Mouse (Mus musculus) NIH3T3 (cell line): Measurements from ENCODE around the gene Arhgap28.

Source experiments
- DNase-seq: peaks from one replicate; pipeline ENCODE4 v3.0.0-alpha.2; 2012; ENCODE audit warnings: low read depth

Gene Arhgap28

DNA sequence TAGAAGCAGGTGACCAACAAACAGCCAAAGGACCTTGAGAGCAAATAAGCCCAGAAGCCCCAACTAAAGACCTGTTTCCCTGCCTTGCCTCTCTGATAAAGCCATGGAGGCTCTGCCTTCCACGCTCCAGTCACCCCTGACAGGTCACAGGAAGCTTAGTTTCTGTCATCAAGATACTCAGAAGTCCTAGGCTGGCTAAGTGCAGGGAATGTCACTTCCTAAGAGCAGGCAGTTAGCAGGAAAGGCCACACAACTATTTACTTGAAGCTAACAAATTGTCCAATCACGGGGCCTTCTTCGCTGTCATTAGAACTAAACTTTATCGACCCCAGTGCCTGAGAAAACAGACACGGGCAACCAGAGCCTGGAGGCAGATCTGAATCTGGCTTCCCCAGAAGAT lies 14.2 kb downstream of the Arhgap28 start:
- no peak for DNase-seq

DNA sequence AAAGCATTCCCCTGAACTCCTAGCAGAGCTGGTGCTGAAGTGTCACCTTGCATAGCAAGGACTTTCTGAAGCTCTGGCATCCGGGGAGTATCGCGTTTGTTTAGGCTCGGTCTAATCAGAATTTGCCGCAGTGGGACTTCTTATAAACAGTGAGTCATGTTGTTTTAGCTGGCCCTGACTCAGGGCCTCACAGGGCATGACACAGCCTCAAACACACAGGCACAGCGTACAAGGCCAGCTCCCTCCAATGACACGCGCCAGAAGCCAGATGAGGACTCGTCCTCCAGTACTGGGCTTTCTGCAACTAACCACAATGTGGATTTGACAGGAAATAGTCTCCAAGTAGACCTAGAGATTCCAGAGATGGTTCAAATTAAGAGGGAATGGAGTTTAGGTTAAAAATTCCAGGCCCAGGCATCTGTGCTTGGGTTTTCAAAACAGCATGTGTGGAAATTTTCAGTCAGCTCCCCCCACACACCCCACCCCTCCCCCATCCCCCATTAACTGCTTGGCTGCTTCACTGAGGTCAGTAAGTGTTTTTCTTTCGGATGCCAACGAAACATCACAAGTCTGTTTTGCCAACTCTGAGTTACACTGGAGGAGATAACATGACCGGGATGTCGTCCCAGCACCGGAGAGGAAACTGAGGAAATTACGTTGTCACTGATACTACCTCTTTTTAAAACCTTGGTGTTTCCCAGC lies 14.8 kb downstream of the Arhgap28 start:
- DNase-seq, result peak; percentile 89

- no peak for DNase-seq
Measured at GRCm38 (mm10) chr17:67985532-67985931, 18.4 kb downstream of the Arhgap28 start.

GRCm38 (mm10) chr17:67980573-67980972 lies 23.3 kb downstream of the Arhgap28 start:
- DNase-seq, result peak; percentile 63

DNA sequence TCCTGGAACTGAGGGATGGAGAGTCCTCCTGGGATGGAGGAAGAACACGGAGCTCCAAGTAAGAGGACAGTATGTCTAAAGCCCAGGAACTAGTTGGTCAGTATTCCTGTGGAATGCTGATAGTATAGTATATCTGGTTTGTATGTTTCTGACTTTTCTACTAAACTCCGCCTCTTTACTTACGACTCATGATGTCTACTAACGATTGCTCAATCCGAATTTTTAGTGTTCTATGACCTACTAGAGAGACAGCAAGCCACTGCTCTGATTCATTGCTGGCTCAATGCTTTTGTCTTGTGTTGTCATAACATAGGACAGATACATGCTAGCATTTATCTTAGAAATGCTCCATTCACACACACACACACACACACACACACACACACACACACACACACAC lies 24.7 kb downstream of the Arhgap28 start:
- peak; percentile 78 for DNase-seq

DNA sequence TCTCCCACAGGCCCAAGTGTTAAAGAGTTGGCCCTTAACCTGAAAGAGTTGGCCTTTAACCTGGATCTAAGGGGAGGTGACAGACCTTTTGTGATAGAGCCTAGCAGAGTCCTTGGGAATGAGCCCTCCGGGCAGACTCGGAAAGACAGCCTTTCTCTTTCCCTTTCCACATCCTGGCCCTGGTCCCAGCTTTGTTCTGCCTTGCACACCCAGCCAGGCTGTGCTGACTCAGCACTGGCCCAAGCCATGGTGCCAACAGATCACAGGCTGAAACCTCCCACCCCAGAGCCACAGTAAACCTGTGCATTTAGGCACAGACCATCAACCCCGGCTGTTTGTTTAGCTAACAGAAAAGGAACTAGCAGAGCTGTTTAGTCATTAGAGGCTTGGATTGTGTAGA lies 25.1 kb downstream of the Arhgap28 start:
- DNase-seq, result peak; percentile 97

DNA sequence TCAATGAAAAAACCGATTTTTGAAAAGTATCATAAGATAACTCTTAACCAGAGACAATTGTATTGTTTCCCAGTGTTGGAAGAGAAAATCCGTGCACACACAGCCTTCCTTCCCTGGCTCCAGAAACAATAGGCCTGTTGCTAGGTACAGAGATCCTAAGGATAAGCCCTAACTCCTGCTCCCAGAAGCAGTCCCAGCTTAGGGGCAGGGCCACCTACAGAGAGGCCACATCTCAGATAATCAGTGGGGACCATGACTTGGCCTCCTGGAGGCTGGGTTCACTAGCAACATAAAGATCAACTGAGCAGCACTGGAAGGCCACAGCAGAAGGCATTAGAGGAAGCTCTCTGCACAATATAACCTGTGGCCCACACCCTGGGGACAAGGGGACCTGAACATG lies 27.5 kb downstream of the Arhgap28 start:
- DNase-seq, result no peak

GRCm38 (mm10) chr17:67976027-67976426 lies 27.9 kb downstream of the Arhgap28 start:
- peak; percentile 57 for DNase-seq

DNA sequence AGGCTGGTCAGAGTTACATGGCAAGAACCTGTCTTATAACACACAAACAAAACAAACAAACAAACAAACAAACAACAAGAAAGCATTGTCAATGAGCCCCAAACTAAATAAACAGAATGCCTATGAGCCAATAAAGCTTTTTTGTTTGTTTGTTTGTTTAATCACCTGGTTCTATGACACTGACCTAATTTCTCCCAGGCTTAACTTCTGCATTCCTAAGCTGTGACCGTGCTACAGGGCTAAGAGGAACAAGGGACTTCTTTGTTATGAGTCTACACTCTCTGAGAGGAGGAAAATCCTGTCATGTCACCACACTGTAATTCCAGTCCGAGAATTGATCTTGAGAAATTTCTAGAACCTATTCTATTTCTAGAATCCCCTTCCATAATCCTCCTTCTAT lies 29.2 kb downstream of the Arhgap28 start:
- peak; percentile 41 for DNase-seq

- DNase-seq, result no peak
Measured at GRCm38 (mm10) chr17:67966853-67967540, 36.9 kb downstream of the Arhgap28 start.

GRCm38 (mm10) chr17:67962858-67963257 lies 41.1 kb downstream of the Arhgap28 start:
- DNase-seq, result no peak

DNA sequence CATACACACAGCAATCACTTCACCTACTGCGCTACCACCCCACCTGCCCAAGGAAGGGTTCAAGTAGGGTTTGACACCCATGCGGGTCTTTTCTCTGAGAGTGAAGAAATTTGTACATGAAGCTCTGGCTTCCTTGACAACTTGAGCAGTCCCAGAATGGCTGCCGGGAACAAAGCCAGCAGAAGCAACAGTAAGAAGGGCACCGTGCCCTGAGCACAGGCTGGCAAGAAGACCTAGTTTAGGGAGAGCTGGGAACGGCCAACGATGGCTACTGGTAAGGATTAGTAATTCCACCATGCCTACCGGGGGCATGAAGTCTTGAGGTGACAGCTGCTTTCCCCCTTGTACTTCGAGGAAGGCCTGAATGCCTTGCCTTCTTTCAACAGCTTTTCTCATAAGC lies 41.9 kb downstream of the Arhgap28 start:
- no peak for DNase-seq

DNA sequence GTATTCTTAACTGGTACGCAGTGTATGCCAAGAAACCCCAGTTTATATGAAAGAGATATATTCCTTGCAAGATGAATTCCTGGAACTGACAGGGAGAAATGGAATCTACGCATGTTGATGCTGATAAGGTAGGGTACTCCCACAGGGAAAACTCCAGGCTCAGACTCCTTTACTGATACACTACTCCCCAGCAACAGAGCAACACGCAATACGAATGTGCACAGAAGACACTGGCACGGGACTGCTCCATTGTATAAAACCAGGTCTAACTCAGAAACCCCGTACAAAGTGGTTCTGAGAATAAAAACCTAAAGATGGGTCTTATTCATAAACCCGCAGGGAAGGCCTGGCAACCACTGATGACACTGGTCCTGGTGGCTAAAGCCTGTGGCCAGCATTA lies 45.0 kb downstream of the Arhgap28 start:
- DNase-seq, result no peak

DNA sequence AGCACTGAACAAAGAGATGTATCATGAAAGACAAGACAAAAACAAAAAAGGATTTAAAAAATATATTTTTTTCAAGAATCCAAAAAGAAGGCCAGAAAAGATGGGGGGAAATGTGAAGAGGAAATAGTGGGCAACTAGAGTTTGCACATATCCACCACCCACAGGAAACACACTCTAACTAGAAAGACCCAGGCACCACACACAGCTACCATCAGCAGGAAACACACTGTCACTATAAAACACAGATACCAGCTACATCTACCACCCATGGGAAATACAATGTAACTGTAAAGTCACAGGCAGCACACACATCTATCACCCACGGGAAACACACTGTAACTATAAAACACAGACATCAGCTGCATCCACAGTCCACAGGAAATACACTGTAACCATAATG lies 46.3 kb downstream of the Arhgap28 start:
- DNase-seq, result no peak

DNA sequence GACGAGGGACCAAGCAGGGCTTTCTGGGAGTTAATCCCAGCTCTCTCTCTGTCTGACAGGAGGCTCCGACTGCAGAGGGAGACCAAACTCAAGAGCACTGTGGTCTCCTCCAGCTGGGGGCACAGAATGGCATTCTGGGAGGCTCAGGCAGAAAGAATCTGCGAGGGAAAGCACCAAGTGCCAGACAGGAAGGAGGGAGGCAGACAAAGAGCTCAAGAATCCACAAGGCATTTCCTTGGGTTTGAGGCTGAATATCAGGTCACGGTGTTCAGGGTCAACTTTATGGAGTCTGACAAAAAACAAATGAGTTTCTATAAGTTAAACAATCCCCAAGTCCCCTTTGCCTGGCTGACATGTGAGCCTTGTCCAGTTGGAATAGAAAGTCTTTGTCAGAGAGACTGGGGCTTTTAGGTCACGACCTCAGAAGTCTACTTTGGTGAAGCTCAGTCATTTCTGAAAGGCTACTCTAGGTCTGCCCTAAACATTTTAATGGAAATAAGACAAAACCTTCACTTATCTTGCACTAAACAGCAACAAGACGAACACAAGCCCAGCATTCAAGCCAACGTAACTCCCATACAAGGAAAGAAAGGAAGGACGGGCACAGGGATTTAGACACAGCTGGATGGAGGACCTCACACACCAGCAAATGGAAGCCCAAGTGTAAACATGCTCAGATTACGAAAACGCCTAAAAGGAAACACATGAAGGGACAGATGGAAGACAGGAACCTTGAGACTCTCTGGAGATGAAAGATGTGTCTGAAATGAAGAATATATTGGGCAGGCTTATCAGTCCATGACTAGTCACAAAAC lies 47.8 kb downstream of the Arhgap28 start:
- DNase-seq, result no peak

- DNase-seq, result no peak
Measured at GRCm38 (mm10) chr17:67954961-67955360, 49.0 kb downstream of the Arhgap28 start.

DNA sequence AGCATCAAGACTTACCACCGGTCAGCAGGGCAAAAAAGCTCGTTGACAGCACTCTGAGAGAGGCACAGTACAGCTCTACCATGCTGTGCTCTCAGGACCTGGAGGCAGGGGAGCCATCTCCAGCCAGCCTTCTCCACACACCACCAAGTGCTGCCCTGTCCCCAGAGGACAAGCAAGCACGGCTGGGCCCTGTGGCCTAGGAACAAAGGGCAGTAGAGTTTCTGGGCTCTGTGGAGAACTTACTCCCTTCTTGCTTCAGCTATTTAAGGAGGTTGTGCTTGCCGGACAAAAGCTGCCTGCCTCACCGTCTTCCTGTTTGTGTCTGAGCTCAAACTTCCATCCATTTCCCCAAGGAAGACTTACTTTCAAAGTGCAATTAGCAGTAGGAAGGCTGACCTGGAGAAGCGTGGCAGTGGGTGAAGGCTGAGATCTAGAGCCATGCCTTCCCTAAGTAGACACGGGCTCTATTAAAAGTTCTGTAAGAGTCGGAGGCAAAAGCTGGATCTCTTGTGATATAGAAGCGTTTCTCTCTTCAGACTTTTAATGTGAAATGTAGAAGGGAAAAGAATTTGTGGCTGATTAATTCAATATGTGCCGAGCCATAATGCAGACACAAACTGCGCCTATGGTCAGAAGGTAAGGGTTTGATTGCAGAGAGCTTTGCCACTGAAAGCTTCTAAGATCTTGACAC lies 53.3 kb downstream of the Arhgap28 start:
- DNase-seq, result peak; percentile 83

DNA sequence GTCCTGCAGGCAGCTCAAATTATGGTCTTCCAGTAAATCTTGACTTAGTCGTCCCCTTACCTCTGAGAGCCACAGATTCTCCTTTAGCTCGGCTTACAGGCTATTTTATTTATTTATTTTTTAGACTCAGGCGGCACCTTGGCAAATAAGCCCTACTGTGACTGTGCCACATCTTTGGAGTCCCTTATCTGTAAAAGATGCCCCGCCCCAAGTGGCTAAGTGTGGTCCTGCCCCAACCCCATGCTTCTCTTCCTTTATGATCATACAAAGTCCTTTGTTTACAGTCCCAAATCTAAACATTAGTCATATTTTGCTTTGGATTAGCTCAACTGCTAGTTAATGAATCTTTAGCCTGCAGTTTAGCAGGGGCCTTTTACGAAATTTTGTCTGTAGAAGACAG lies 55.3 kb downstream of the Arhgap28 start:
- no peak for DNase-seq

DNA sequence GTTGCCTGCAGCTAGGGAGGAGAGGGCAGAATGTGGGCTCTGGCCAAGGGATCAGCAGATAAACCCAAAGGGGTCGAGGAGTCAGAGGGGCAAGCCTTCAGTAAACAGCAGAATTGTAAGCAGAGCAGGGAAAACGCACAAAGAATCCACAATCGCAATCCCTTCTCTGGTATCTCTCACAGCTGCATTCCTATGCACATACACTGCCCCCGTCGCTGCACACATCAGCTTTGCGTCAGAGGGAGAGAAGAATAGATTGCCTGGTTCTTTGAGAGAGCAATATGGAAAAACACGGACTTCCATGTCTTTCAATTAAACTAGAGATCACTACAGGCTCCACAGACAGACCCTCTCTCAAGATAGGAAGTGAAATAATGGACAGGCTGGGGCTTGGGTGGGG lies 58.5 kb downstream of the Arhgap28 start:
- DNase-seq, result no peak

DNA sequence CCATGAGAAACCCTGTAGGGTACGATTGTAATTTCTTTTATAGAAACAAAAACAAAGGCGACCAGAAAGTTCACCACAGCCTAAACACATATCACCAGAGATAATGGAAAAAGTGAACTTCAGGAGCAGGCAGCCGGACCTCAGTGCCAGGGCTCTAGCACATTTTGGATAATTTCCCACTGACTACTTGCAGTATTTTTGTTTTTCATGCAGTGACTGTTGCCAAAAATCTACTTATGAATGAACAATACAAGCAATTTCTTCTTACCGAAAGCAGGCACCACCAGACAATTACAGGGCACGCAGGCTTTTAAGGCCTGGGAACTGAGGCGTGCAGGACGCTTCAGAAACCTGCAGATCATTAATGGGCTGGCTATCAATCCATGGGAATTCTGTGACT lies 59.7 kb downstream of the Arhgap28 start:
- no peak for DNase-seq

- DNase-seq, result peak; percentile 66
Measured at GRCm38 (mm10) chr17:67941026-67941425, 62.9 kb downstream of the Arhgap28 start.

DNA sequence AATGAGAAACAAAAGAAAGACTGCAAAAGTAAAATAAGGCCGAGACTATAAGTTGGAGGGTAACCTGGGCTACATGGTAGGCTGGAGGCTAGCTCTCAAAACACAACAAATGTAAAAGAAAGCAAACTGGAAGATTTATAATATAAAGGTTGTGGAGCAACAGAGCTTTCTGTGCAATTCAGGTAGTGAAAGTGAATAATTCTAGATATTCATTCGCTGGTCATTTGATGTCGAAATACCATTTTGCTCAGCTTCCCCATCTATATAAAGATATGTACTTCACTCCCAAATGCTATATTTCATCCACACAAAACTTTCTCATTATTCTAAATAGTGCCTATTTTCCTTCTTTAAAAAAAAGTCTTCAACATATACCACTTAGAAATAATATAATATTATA lies 66.9 kb downstream of the Arhgap28 start:
- DNase-seq, result no peak
